Mouse (Mus musculus) CH12.LX (cell line): ENCODE results near the gene Acot7. TPM values are rescaled to one million over a fixed set of nuclear protein-coding genes. Genes with fewer than 3 reads are reported as not detected.

Experiments
- DNase-seq: peaks from one replicate; pipeline ENCODE4 v3.0.0-alpha.2; 2013; ENCODE audit errors: extremely low read depth
- H3K27ac ChIP-seq: 2 replicates; pipeline ENCODE4 v1.5.1; 2012; ENCODE audit warnings: low read depth, mild to moderate bottlenecking, control low read depth, moderate library complexity; ENCODE audit not compliant: insufficient read depth
- H3K27me3 ChIP-seq: replicated peaks from 2 replicates; pipeline ENCODE3; 2012; ENCODE audit warnings: inconsistent platforms
- H3K36me3 ChIP-seq, 2 experiments: replicated peaks in 1 of 2; 2 replicates each; pipeline versions ENCODE3 to v1.6.1; 2012; ENCODE audit warnings: inconsistent platforms in 1 of 2, low read length in 1 of 2, mild to moderate bottlenecking in 1 of 2, mixed read lengths in 1 of 2, moderate library complexity in 1 of 2; ENCODE audit not compliant: control insufficient read depth in 1 of 2, insufficient read depth in 1 of 2
- H3K4me1 ChIP-seq, 2 experiments: 2 replicates each; pipeline ENCODE4 v1.6.1; 2012; ENCODE audit warnings: inconsistent platforms in 1 of 2, moderate library complexity in 1 of 2; ENCODE audit not compliant: insufficient read depth in 2 of 2, control insufficient read depth in 1 of 2
- H3K4me2 ChIP-seq: 2 replicates; pipeline ENCODE4 v1.6.1; 2012; ENCODE audit warnings: low read depth, mild to moderate bottlenecking, control low read depth; ENCODE audit not compliant: poor library complexity, insufficient read depth, severe bottlenecking
- H3K4me3 ChIP-seq, 3 experiments: fragments of 150-350 bp in 1 of 3; sonication (generic) in 1 of 3; replicated peaks in 1 of 3; 2 replicates each; pipeline versions ENCODE3 to v1.5.1; 2011 to 2012; ENCODE audit warnings: low read depth in 2 of 3, low read length in 2 of 3, mild to moderate bottlenecking in 2 of 3, moderate library complexity in 2 of 3, control low read depth in 1 of 3, improper control_type of control experiment in 1 of 3, inconsistent platforms in 1 of 3, mixed read lengths in 1 of 3; ENCODE audit not compliant: poor library complexity in 1 of 3
- H3K79me2 ChIP-seq: replicated peaks from 2 replicates; pipeline ENCODE4 v1.6.1; 2012; ENCODE audit warnings: mild to moderate bottlenecking, moderate library complexity; ENCODE audit not compliant: control insufficient read depth, poor library complexity, insufficient read depth, severe bottlenecking; ENCODE audit errors: extremely low read depth
- H3K9ac ChIP-seq: 2 replicates; pipeline ENCODE4 v1.6.1; 2012; ENCODE audit warnings: low read depth, mild to moderate bottlenecking, control low read depth, moderate library complexity; ENCODE audit not compliant: insufficient read depth
- H3K9me3 ChIP-seq: replicated peaks from 2 replicates; pipeline ENCODE3; 2012; ENCODE audit warnings: low read length, inconsistent platforms, mixed read lengths
- BHLHE40 ChIP-seq: IDR thresholded peaks from 2 replicates; pipeline ENCODE4 v1.6.1; 2011; ENCODE audit warnings: mild to moderate bottlenecking, low read depth, low read length, improper control_type of control experiment
- CHD2 ChIP-seq: IDR thresholded peaks from 2 replicates; pipeline ENCODE4 v1.6.1; 2011; ENCODE audit warnings: low read length, improper control_type of control experiment
- E2F4 ChIP-seq: IDR thresholded peaks from 2 replicates; pipeline ENCODE4 v1.6.1; 2011; ENCODE audit warnings: low read depth, low read length, improper control_type of control experiment; ENCODE audit not compliant: insufficient replicate concordance
- ELF1 ChIP-seq: IDR thresholded peaks from 2 replicates; pipeline ENCODE4 v1.6.1; 2014; ENCODE audit warnings: low read depth, mild to moderate bottlenecking, inconsistent platforms, low read length, improper control_type of control experiment
- GABPA ChIP-seq: IDR thresholded peaks from 2 replicates; pipeline ENCODE4 v1.6.1; 2012; ENCODE audit warnings: low read depth, low read length, improper control_type of control experiment, inconsistent platforms; ENCODE audit not compliant: insufficient replicate concordance
- HCFC1 ChIP-seq: IDR thresholded peaks from 2 replicates; pipeline ENCODE4 v1.6.1; 2012; ENCODE audit warnings: low read depth, mild to moderate bottlenecking, inconsistent platforms, low read length, improper control_type of control experiment
- KAT2A ChIP-seq: IDR thresholded peaks from 2 replicates; pipeline ENCODE4 v1.6.1; 2012; ENCODE audit warnings: low read length, improper control_type of control experiment, inconsistent platforms; ENCODE audit not compliant: insufficient replicate concordance
- MAFK ChIP-seq: IDR thresholded peaks from 2 replicates; pipeline ENCODE4 v1.6.1; 2011; ENCODE audit warnings: low read length, improper control_type of control experiment; ENCODE audit not compliant: insufficient replicate concordance
- MAX ChIP-seq: IDR thresholded peaks from 2 replicates; pipeline ENCODE4 v1.6.1; 2011; ENCODE audit warnings: low read length, improper control_type of control experiment
- MYC ChIP-seq: IDR thresholded peaks from 2 replicates; pipeline ENCODE4 v1.6.1; 2011; ENCODE audit warnings: low read depth, mild to moderate bottlenecking, improper control_type of control experiment, low read length
- NELFE ChIP-seq: IDR thresholded peaks from 2 replicates; pipeline ENCODE4 v1.6.1; 2011; ENCODE audit warnings: low read depth, low read length, improper control_type of control experiment
- POLR2A ChIP-seq: IDR thresholded peaks from 2 replicates; pipeline ENCODE4 v1.6.1; 2011; ENCODE audit warnings: low read depth, mild to moderate bottlenecking, improper control_type of control experiment, low read length
- POLR2AphosphoS2 ChIP-seq: IDR thresholded peaks from 2 replicates; pipeline ENCODE4 v1.6.1; 2011; ENCODE audit warnings: low read depth, low read length, improper control_type of control experiment
- RAD21 ChIP-seq: IDR thresholded peaks from 2 replicates; pipeline ENCODE4 v1.6.1; 2011; ENCODE audit warnings: low read depth, mild to moderate bottlenecking, low read length, improper control_type of control experiment, moderate library complexity
- SMC3 ChIP-seq: IDR thresholded peaks from 2 replicates; pipeline ENCODE4 v1.6.1; 2011; ENCODE audit warnings: low read depth, low read length, improper control_type of control experiment
- TBP ChIP-seq: conservative IDR thresholded peaks from 2 replicates; pipeline ENCODE4 v1.6.1; 2011; ENCODE audit warnings: low read depth, low read length, improper control_type of control experiment
- TCF12 ChIP-seq: IDR thresholded peaks from 2 replicates; pipeline ENCODE4 v1.6.1; 2014; ENCODE audit warnings: low read depth, mild to moderate bottlenecking, inconsistent platforms, low read length, improper control_type of control experiment
- UBTF ChIP-seq: IDR thresholded peaks from 2 replicates; pipeline ENCODE4 v1.6.1; 2012; ENCODE audit warnings: low read depth, mild to moderate bottlenecking, inconsistent platforms, low read length, improper control_type of control experiment, moderate library complexity
- USF1 ChIP-seq: IDR thresholded peaks from 2 replicates; pipeline ENCODE4 v1.6.1; 2014; ENCODE audit warnings: low read depth, mild to moderate bottlenecking, inconsistent platforms, low read length, improper control_type of control experiment
- USF2 ChIP-seq: conservative IDR thresholded peaks from 2 replicates; pipeline ENCODE4 v1.6.1; 2011; ENCODE audit warnings: low read depth, low read length, improper control_type of control experiment
- ZC3H11A ChIP-seq: IDR thresholded peaks from 2 replicates; pipeline ENCODE4 v1.6.1; 2012; ENCODE audit warnings: low read depth, mild to moderate bottlenecking, inconsistent platforms, low read length, improper control_type of control experiment
- ZKSCAN1 ChIP-seq: IDR thresholded peaks from 2 replicates; pipeline ENCODE4 v1.6.1; 2012; ENCODE audit warnings: low read depth, inconsistent platforms, low read length, improper control_type of control experiment, borderline replicate concordance
- ZMIZ1 ChIP-seq: IDR thresholded peaks from 2 replicates; pipeline ENCODE4 v1.6.1; 2012; ENCODE audit warnings: low read depth, mild to moderate bottlenecking, inconsistent platforms, low read length, improper control_type of control experiment
- ZNF384 ChIP-seq: IDR thresholded peaks from 2 replicates; pipeline ENCODE4 v1.6.1; 2012; ENCODE audit warnings: low read depth, low read length, improper control_type of control experiment, inconsistent platforms
- dilution Hi-C: fragments of 300-500 bp; cut with MboI; formaldehyde crosslinking; loops from 2 replicates; pipeline ENCODE4 v1.14.3; 2020; ENCODE audit warnings: low sequenced_read_pairs; ENCODE audit not compliant: extremely low pct_unique_long_range_greater_than_20kb, extremely low pct_ligation_motif_present
- in situ Hi-C: fragments of 300-500 bp; cut with MboI; formaldehyde crosslinking; loops from 3 replicates; pipeline ENCODE4 v1.14.3; 2019; ENCODE audit warnings: low sequenced_read_pairs, low pct_ligation_motif_present, low pct_unique_long_range_greater_than_20kb, mixed read lengths
- polyA plus RNA-seq: library from polyadenylated mRNA; unstranded; fragments of >175 nt; gene quantifications from 2 replicates; pipeline ENCODE4 v1.2.1, GENCODE M21; 2012; ENCODE audit warnings: low read depth; ENCODE audit not compliant: insufficient read length
- total RNA-seq, 2 experiments: library from RNA; depleted of rRNA; stranded (reverse); fragments of 300-350 nt in 1 of 2; fragments of >200 nt in 1 of 2; gene quantifications; 2 replicates each; pipeline ENCODE4 v1.2.3; 2012 to 2014

Acot7 gene
- total and polyA plus RNA-seq, 3 experiments, result 29.0 to 71.1 (median 61.6) TPM

GRCm38 (mm10) chr4:152159285-152159678 lies 18.7 kb upstream of the Acot7 start:
- in situ Hi-C loops (no loop called here), dilution Hi-C loops (no loop called here)
- no peak overlapping the region for H3K4me3 ChIP-seq

GRCm38 (mm10) chr4:152160748-152161147 lies 17.2 kb upstream of the Acot7 start:
- no peak for DNase-seq
- Histone ChIP-seq H3K27me3 (peaks cover 53% of the 10 kb centered on the region), H3K9me3 (peaks cover 18% of the 10 kb centered on the region), H3K9ac (no peak overlapping the region), H3K4me3 (no peak overlapping the region), H3K36me3 (no peaks in the 10 kb centered on the region), H3K4me2 (no peak overlapping the region), H3K79me2 (no peaks in the 10 kb centered on the region), H3K27ac (no peak overlapping the region), H3K4me1 (peaks cover 6 to 24% of the 10 kb centered on the region in 2 experiments)
- TF ChIP-seq CHD2 (no peak), RAD21 (no peak), POLR2AphosphoS2 (no peak), HCFC1 (no peak), BHLHE40 (no peak), TBP (no peak), ZNF384 (no peak), KAT2A (no peak), MAX (no peak), MYC (no peak), E2F4 (no peak), USF1 (no peak), ZKSCAN1 (no peak), ZC3H11A (no peak), SMC3 (no peak)
- in situ Hi-C loops, result no loop called here
- dilution Hi-C loops, result no loop called here

More at GRCm38 (mm10) chr4:152159285-152159678, 18.7 kb upstream of the Acot7 start:
- Histone ChIP-seq H3K4me2 (no peak overlapping the region), H3K27ac (no peak overlapping the region), H3K9ac (no peak overlapping the region)
- DNase-seq, result no peak
- no peak for TF ChIP-seq ELF1
- no peak for TF ChIP-seq USF2
- no peak for TF ChIP-seq TBP
- no peak for TF ChIP-seq E2F4
- no peak for TF ChIP-seq ZC3H11A
- TF ChIP-seq GABPA, result no peak
- no peak for TF ChIP-seq MAFK
- no peak for TF ChIP-seq TCF12
- TF ChIP-seq ZNF384, result no peak
- TF ChIP-seq USF1, result no peak
- TF ChIP-seq POLR2A, result no peak
- no peak for TF ChIP-seq ZKSCAN1
- TF ChIP-seq SMC3, result no peak
- no peak for TF ChIP-seq NELFE
- no peak for TF ChIP-seq ZMIZ1
- TF ChIP-seq BHLHE40, result no peak
- TF ChIP-seq UBTF, result no peak
- TF ChIP-seq, all 38 proteins: peak for 0
- peaks cover 5 to 18% of the 10 kb centered on the region in 2 experiments for H3K4me1 ChIP-seq
- H3K36me3 ChIP-seq, result no peaks in the 10 kb centered on the region
- H3K27me3 ChIP-seq, result peaks cover 61% of the 10 kb centered on the region
- H3K9me3 ChIP-seq, result peaks cover 18% of the 10 kb centered on the region
- no peaks in the 10 kb centered on the region for H3K79me2 ChIP-seq
